Mouse (Mus musculus) liver, embryonic 12.5 days (tissue): ENCODE data around the gene Arhgap5. TPM values are rescaled to one million over a fixed set of nuclear protein-coding genes. Genes with fewer than 3 reads are reported as not detected.
A peak's percentile ranks its signal among the peaks of the same experiment; 100 is the strongest.

Experiments
- ATAC-seq: fragments of 200-750 bp; cut with Nextera tagmentation; 2 replicates; pipeline ENCODE4 v1.8.0; 2017; ENCODE audit warnings: moderate number of reproducible peaks, mild to moderate bottlenecking, moderate library complexity
- H3K27ac ChIP-seq: fragments of 300-500 bp; sonication (generic); 2 replicates; pipeline ENCODE4 v1.5.1; 2016; ENCODE audit warnings: mild to moderate bottlenecking
- H3K27me3 ChIP-seq: fragments of 300-500 bp; sonication (generic); replicated peaks from 2 replicates; pipeline ENCODE4 v1.6.1; 2016; ENCODE audit warnings: mild to moderate bottlenecking, moderate library complexity
- H3K36me3 ChIP-seq: fragments of 300-500 bp; sonication (generic); 2 replicates; pipeline ENCODE4 v1.6.1; 2016; ENCODE audit warnings: mild to moderate bottlenecking, moderate library complexity
- H3K4me1 ChIP-seq: fragments of 300-500 bp; sonication (generic); 2 replicates; pipeline ENCODE4 v1.6.1; 2016
- H3K4me2 ChIP-seq: fragments of 300-500 bp; sonication (generic); 2 replicates; pipeline ENCODE4 v1.6.1; 2016; ENCODE audit warnings: mild to moderate bottlenecking, moderate library complexity
- H3K4me3 ChIP-seq: fragments of 300-500 bp; sonication (generic); 2 replicates; pipeline ENCODE4 v1.5.1; 2016; ENCODE audit warnings: mild to moderate bottlenecking, moderate library complexity
- H3K9ac ChIP-seq: fragments of 300-500 bp; sonication (generic); 2 replicates; pipeline ENCODE4 v1.6.1; 2016; ENCODE audit warnings: mild to moderate bottlenecking, moderate library complexity
- H3K9me3 ChIP-seq: fragments of 300-500 bp; sonication (generic); replicated peaks from 2 replicates; pipeline ENCODE4 v1.6.1; 2016; ENCODE audit warnings: mild to moderate bottlenecking, moderate library complexity
- WGBS: fragments of 180-500 bp; shearing (Covaris S2); methylation state at CpG from one replicate; pipeline ENCODE4 v1.1.7; 2016; ENCODE audit not compliant: insufficient replicate concordance; 5-methylcytosine and 5-hydroxymethylcytosine counted together
- polyA plus RNA-seq: library from polyadenylated mRNA; unstranded; fragments of >200 nt; fragmentation: Nextera tagmentation; extraction: Ambion mirVana; gene quantifications from 2 replicates; pipeline ENCODE4 v1.2.1, GENCODE M21; 2016

Gene Arhgap5
- polyA plus RNA-seq, 1 experiment from 2014 or later = 13.7 TPM

DNA sequence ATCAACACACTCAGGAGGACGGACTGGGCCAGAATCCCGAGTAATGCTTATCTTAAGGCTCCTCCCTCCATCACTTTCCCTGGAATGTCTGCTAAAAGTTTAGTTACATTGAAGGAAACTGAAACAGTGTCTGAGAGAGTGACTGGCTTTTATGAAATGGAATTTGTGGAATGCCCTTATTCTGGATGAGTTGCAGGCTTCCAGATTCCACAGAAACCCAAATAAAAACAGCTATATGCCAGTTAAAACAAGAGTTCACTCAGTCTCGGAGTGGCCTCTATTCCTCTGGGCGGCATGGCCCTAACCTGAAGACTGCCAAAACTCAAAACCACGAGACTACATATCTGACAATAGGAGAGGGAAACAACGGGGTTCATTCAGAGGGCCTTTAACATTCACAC lies 10.5 kb upstream of the Arhgap5 start:
- WGBS = 59% methylated on average over 6 of the region's 6 CpGs
- H3K4me1 ChIP-seq = peaks cover 4% of the 10 kb centered on the region; the same call in 1 of the 2 replicates
- no peaks in the 10 kb centered on the region for H3K36me3 ChIP-seq
- no peaks in the 10 kb centered on the region for H3K27me3 ChIP-seq
- ATAC-seq = no peak
- no peak overlapping the region for H3K4me3 ChIP-seq
- no peaks in the 10 kb centered on the region for H3K9me3 ChIP-seq
- no peak overlapping the region for H3K9ac ChIP-seq
- H3K4me2 ChIP-seq = no peak overlapping the region
- H3K27ac ChIP-seq = no peak overlapping the region

DNA sequence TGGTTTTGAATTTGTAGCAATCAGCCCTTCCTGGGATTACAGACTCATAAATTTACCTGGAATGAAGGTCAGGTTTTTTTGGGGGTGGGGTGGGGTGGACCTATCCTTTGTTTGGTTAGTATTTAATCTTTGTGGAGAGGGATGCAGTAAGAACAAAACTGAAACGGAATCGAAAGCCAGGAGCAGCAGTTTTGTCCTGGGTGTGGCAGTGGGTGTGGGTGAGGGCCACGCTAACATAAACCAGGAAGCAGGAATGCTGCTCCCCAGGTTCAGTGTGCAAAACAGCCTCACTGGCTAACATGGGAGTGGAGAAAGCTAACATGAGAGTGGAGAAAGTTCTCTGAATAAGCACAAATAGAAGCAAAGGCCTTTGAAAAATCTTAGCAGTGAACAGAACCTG lies 6.6 kb upstream of the Arhgap5 start:
- Histone ChIP-seq H3K27me3 (no peaks in the 10 kb centered on the region; the same call in 1 of the 2 replicates), H3K4me3 (no peak overlapping the region), H3K36me3 (no peaks in the 10 kb centered on the region), H3K4me2 (no peak overlapping the region), H3K9ac (no peak overlapping the region), H3K9me3 (no peaks in the 10 kb centered on the region), H3K27ac (no peak overlapping the region), H3K4me1 (peaks cover 4% of the 10 kb centered on the region; the same call in 1 of the 2 replicates)
- 68% methylated on average over 3 of the region's 3 CpGs for WGBS
- ATAC-seq = no peak

- peaks cover 13% of the 10 kb centered on the region for H3K4me1 ChIP-seq
- no peak overlapping the region for H3K4me3 ChIP-seq
- WGBS = 55% methylated on average over 8 of the region's 8 CpGs
- H3K9me3 ChIP-seq = no peaks in the 10 kb centered on the region
- no peak for ATAC-seq
- no peak overlapping the region for H3K27ac ChIP-seq
- peaks cover 9% of the 10 kb centered on the region for H3K27me3 ChIP-seq
- H3K36me3 ChIP-seq = no peaks in the 10 kb centered on the region
- no peak overlapping the region for H3K4me2 ChIP-seq
- H3K9ac ChIP-seq = no peak overlapping the region
Observed at GRCm38 (mm10) chr12:52500915-52501833, 2.6 kb upstream of the Arhgap5 start.

- WGBS = 53% methylated on average over 3 of the region's 3 CpGs
Observed at GRCm38 (mm10) chr12:52502161-52502560, 1.6 kb upstream of the Arhgap5 start.

DNA sequence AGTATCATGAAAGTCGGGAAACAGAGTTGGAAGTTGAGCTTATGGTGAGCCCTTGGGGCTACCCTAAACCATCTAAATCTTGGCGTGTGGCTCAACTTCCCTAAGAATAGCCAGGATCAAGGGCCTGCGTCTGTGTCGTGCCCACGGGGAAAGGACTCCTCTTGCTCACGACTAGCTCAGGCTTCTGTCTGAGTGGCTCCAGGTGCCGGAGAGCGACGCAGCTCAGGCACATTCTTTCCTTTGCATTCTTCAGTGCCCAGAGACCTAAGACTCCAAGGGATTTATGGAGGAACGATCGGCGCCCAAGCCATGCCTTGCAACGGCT lies 679 bp upstream of the Arhgap5 start:
- no peaks in the 10 kb centered on the region for H3K36me3 ChIP-seq
- peak overlapping the region; percentile 97 for H3K4me2 ChIP-seq
- peak overlapping the region; percentile 94 for H3K4me3 ChIP-seq
- H3K9me3 ChIP-seq = no peaks in the 10 kb centered on the region
- H3K9ac ChIP-seq = peak overlapping the region; percentile 90
- under 1% methylated on average over 13 of the region's 13 CpGs for WGBS
- peaks cover 9% of the 10 kb centered on the region for H3K27me3 ChIP-seq
- peaks cover 13% of the 10 kb centered on the region for H3K4me1 ChIP-seq
- peak overlapping the region; percentile 80 for H3K27ac ChIP-seq
- ATAC-seq = no peak; the same call in 1 of the 2 replicates

More at GRCm38 (mm10) chr12:52502161-52502560, 1.6 kb upstream of the Arhgap5 start:
- Histone ChIP-seq H3K4me2 (no peak overlapping the region), H3K9ac (no peak overlapping the region), H3K36me3 (no peaks in the 10 kb centered on the region), H3K27me3 (peaks cover 9% of the 10 kb centered on the region), H3K27ac (no peak overlapping the region), H3K4me3 (no peak overlapping the region), H3K4me1 (peaks cover 13% of the 10 kb centered on the region), H3K9me3 (no peaks in the 10 kb centered on the region)
- ATAC-seq = no peak

DNA sequence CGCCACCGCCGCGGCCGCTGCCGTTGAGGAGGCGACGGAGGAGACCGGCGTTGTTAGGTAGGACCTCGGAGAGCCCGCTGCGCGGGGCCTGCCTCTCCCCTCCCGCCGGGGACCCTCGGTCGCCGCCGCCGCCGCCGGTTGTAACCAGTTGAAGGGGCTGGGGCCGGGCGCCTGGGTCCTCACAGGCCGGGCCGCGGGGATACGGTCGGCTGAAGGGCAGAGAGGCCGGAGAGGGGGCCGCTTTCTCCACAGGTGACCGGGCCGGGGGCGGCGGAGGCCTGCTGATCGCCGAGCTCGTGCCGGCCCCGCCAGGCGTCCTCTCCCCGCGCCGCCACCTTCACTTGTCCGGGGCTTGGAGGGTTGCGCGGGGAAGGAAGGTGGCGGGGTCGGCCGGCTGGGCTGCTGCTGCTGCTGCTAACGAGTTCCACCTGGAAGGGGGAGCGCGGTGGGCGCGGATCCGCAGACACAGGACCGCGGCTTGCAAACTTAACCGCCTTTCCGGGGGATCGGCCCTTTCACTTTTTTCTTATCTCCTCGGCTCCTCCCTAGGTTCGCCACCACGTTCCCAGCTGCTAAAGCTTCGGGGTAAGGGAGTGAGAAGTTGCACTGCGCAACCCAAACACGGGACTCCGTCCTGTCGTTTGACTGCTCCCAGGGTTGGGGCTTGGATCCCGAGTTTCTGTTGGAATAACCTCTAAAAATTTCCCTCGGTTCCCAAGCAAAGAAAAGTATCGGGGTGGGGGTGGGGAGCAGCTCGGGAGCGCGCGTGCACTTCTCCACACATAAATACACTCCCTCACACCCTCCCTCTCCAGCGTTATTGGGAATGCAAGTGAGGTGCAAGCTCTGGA lies 784 bp downstream of the Arhgap5 start:
- Histone ChIP-seq H3K4me1 (peaks cover 13% of the 10 kb centered on the region), H3K4me2 (peak overlapping the region; percentile 97), H3K4me3 (peak overlapping the region; percentile 94), H3K9me3 (no peaks in the 10 kb centered on the region), H3K9ac (peak overlapping the region; percentile 90), H3K27me3 (peaks cover 9% of the 10 kb centered on the region), H3K36me3 (no peaks in the 10 kb centered on the region), H3K27ac (peak overlapping the region; percentile 90)
- under 1% methylated on average over 63 of the region's 78 CpGs for WGBS
- peak; percentile 25 for ATAC-seq

DNA sequence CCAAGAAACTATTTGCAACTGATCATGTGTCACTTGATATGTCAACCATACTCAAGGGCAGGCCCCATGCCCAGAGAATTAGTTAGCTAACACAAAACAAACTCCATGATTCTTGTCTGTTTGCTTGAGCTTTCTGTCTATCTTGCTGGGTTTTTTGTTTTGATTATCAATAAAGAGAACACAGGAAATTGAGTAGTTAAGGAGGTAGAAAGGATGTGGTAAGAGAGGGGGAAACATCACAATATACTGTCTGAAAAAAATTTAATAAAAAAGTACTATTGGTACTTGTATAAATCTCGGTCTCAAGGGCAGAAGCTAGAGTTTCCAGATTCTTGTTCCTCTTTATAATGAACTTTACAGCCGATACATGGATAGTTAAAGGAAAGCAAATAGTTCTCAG lies 20.9 kb downstream of the Arhgap5 start:
- H3K9me3 ChIP-seq = no peaks in the 10 kb centered on the region
- H3K27ac ChIP-seq = no peak overlapping the region
- no peak for ATAC-seq
- H3K36me3 ChIP-seq = no peaks in the 10 kb centered on the region
- no peak overlapping the region for H3K4me2 ChIP-seq
- H3K27me3 ChIP-seq = no peaks in the 10 kb centered on the region
- peaks cover 4% of the 10 kb centered on the region; the same call in 1 of the 2 replicates for H3K4me1 ChIP-seq
- no peak overlapping the region for H3K9ac ChIP-seq
- WGBS = 69% methylated on average over 2 of the region's 2 CpGs
- no peak overlapping the region for H3K4me3 ChIP-seq

GRCm38 (mm10) chr12:52525486-52525885 lies 21.7 kb downstream of the Arhgap5 start:
- Histone ChIP-seq H3K36me3 (no peaks in the 10 kb centered on the region), H3K9me3 (no peaks in the 10 kb centered on the region), H3K27ac (no peak overlapping the region), H3K4me2 (no peak overlapping the region), H3K9ac (no peak overlapping the region), H3K27me3 (no peaks in the 10 kb centered on the region), H3K4me1 (peaks cover 4% of the 10 kb centered on the region; the same call in 1 of the 2 replicates), H3K4me3 (no peak overlapping the region)
- WGBS = 19% methylated on average over 1 of the region's 1 CpGs
- ATAC-seq = no peak

DNA sequence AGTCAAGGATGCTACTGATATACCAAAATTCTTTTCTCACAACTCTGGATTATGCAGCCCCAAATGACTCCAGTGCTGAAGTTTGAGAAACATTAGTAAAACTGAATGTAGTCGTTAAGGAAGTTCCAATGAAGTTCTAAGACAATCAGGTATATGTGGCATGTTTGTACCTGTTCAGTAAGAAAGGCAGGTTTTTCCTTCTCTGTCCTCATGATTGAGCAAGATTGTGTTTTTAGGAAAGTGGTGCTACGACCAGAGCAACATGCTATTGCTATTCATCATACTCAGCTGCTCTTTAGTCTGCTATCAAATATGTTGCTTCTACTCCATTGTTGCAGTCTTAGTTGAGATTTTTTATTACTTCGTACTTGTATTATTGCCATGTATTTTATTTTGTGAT lies 26.0 kb downstream of the Arhgap5 start:
- no peak overlapping the region for H3K4me3 ChIP-seq
- no peak for ATAC-seq
- H3K9ac ChIP-seq = no peak overlapping the region
- no peak overlapping the region for H3K4me2 ChIP-seq
- no peaks in the 10 kb centered on the region for H3K9me3 ChIP-seq
- H3K27ac ChIP-seq = no peak overlapping the region
- no peaks in the 10 kb centered on the region for H3K27me3 ChIP-seq
- H3K4me1 ChIP-seq = 0 out of 2 replicates have a peak, but pooled peaks cover 4% of the 10 kb centered on the region
- WGBS = 69% methylated on average over 3 of the region's 3 CpGs
- H3K36me3 ChIP-seq = no peaks in the 10 kb centered on the region

DNA sequence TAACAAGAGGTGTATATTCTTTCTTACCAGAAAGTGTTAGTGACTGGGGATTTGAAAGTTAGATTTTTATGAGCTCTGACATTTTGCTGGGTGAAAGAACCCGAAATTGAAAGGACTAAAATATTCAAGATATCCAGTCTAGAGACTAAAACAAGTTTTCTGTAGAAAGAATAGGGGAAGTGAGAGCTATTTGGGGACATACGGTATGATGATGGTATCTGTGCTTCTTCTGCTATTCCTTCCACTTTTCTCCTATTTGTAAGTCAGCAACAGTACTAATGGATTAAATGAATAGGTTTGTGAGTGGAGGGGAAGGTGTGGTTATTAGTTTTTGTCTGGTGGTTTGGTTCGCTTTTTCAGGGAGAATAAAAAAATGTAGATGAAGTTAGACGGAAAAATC lies 37.5 kb downstream of the Arhgap5 start:
- H3K27ac ChIP-seq = no peak overlapping the region
- H3K9ac ChIP-seq = no peak overlapping the region
- no peaks in the 10 kb centered on the region for H3K27me3 ChIP-seq
- WGBS = 54% methylated on average over 4 of the region's 4 CpGs
- H3K4me1 ChIP-seq = peaks cover 5% of the 10 kb centered on the region
- no peaks in the 10 kb centered on the region for H3K36me3 ChIP-seq
- no peak overlapping the region for H3K4me2 ChIP-seq
- H3K4me3 ChIP-seq = no peak overlapping the region
- H3K9me3 ChIP-seq = no peaks in the 10 kb centered on the region
- ATAC-seq = no peak

DNA sequence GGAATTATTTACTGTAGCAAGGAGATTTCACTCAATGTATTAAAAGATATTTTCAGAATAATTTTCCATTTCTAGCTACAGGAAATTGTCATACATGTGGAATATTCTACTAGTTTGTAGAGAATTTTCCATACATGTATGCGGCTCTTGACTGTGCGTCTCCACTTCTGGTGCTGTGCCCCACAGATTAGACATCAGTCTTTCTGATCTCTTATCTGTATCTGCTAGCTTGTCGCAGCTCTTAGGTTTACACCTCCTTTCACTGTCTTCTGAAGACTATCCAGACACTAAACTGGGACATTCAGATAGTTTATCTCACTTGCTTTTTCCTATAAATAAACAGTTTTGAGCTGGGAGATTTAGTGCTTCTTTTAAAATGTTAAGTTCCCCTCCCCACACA lies 40.8 kb downstream of the Arhgap5 start:
- Histone ChIP-seq H3K9me3 (no peaks in the 10 kb centered on the region), H3K4me1 (peaks cover 5% of the 10 kb centered on the region), H3K4me2 (no peak overlapping the region), H3K36me3 (no peaks in the 10 kb centered on the region), H3K27me3 (no peaks in the 10 kb centered on the region), H3K4me3 (no peak overlapping the region), H3K27ac (no peak overlapping the region), H3K9ac (no peak overlapping the region)
- peak; percentile 72; the same call in 1 of the 2 replicates for ATAC-seq
- WGBS = 29% methylated on average over 3 of the region's 3 CpGs

DNA sequence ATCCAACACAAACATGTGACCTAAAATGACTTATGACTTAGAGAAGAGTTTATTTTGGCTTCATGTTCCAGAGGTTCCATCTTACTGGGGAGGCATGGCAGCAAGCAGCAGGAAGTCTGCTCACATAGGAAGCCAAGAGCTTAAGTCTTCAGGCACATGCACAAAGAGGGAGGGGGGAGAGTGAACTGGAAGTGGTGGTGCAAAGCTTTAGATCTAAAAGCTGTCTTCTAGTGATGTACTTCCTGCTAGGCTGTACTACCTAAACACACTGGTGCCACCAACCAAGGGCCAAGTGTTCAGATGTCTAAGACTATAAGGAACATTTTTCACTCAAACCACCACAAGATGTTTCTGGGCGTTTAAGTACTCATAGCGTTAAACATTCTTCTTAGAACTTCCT lies 48.3 kb downstream of the Arhgap5 start:
- Histone ChIP-seq H3K27ac (no peak overlapping the region), H3K4me2 (no peak overlapping the region), H3K4me1 (no peaks in the 10 kb centered on the region), H3K27me3 (no peaks in the 10 kb centered on the region), H3K36me3 (no peaks in the 10 kb centered on the region), H3K9ac (no peak overlapping the region), H3K4me3 (no peak overlapping the region), H3K9me3 (no peaks in the 10 kb centered on the region)
- ATAC-seq = no peak
- WGBS = 92% methylated on average over 2 of the region's 2 CpGs
